Mouse (Mus musculus) liver, adult 2 months (tissue): ENCODE measurements at regions not wholly inside any gene's neighbourhood (a gene's known extent, or its start where the extent isn't known, plus 50 kb on each side); places are given as distances from the start of the nearest gene placed in this dataset.

Experiments used
- DNase-seq: peaks from one replicate; pipeline ENCODE4 v3.0.0-alpha.2; 2011; ENCODE audit warnings: low read depth, low spot score; ENCODE audit errors: extremely low read depth
- H3K27ac ChIP-seq: fragments of 200-500 bp; replicated peaks from 2 replicates; pipeline ENCODE4 v1.5.1; 2012; ENCODE audit warnings: low read depth, mild to moderate bottlenecking, control low read depth, inconsistent platforms, low read length; ENCODE audit not compliant: insufficient read depth
- H3K27me3 ChIP-seq: fragments of 200-500 bp; 2 replicates; pipeline ENCODE4 v1.6.1; 2012; ENCODE audit warnings: mild to moderate bottlenecking, moderate library complexity, low read length, inconsistent platforms; ENCODE audit not compliant: control insufficient read depth, insufficient read depth
- H3K36me3 ChIP-seq: fragments of 200-500 bp; 2 replicates; pipeline ENCODE4 v1.6.1; 2012; ENCODE audit warnings: low read length, inconsistent platforms; ENCODE audit not compliant: control insufficient read depth, insufficient read depth
- H3K4me1 ChIP-seq: fragments of 200-500 bp; 2 replicates; pipeline ENCODE4 v1.6.1; 2011; ENCODE audit warnings: low read length; ENCODE audit not compliant: control insufficient read depth, insufficient read depth
- H3K4me3 ChIP-seq: fragments of 200-500 bp; 2 replicates; pipeline ENCODE4 v1.5.1; 2011; ENCODE audit warnings: low read depth, mild to moderate bottlenecking, control low read depth, low read length, moderate library complexity; ENCODE audit not compliant: insufficient read depth
- H3K79me2 ChIP-seq: fragments of 200-500 bp; 2 replicates; pipeline ENCODE4 v1.6.1; 2012; ENCODE audit warnings: inconsistent platforms, mild to moderate bottlenecking, low read length, moderate library complexity; ENCODE audit not compliant: control insufficient read depth, insufficient read depth
- H3K9ac ChIP-seq: fragments of 200-500 bp; 2 replicates; pipeline ENCODE4 v1.6.1; 2012; ENCODE audit warnings: low read depth, mild to moderate bottlenecking, control low read depth, inconsistent platforms, low read length
- CTCF ChIP-seq: fragments of 200-500 bp; IDR thresholded peaks from 2 replicates; pipeline ENCODE4 v1.5.1; 2011; ENCODE audit warnings: low read depth, low read length, control low read depth
- POLR2A ChIP-seq: fragments of 200-500 bp; IDR thresholded peaks from 2 replicates; pipeline ENCODE4 v1.6.1; 2011; ENCODE audit warnings: low read length, control low read depth; ENCODE audit not compliant: insufficient read depth; ENCODE audit errors: extremely low read depth
- WGBS: fragments of 180-500 bp; shearing (Covaris S2); methylation state at CpG from one replicate; pipeline ENCODE4 v1.1.7; 2018; 5-methylcytosine and 5-hydroxymethylcytosine counted together

DNA sequence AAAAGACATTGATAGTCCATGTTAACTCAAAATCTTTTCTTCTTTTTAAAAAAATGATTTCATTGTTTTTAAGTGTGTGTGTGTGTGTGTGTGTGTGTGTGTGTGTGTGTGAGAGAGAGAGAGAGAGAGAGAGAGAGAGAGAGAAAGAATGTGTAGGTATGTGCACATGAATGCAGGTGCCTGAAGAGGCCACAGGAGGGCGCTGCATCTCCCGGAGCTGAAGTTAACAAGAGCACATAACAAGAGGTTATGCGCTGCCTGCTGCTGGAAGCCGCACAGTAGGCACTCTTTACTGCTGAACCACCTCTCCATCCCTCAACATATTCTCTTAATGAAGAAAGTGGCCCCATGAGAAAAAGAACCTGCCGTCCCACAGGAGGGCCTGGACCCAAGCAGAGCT lies 172.6 kb upstream of the Kazn start:
- Histone ChIP-seq H3K79me2 (no peaks in the 10 kb centered on the region), H3K27ac (no peak overlapping the region), H3K4me1 (no peaks in the 10 kb centered on the region), H3K36me3 (no peaks in the 10 kb centered on the region), H3K27me3 (no peaks in the 10 kb centered on the region), H3K9ac (no peak overlapping the region), H3K4me3 (no peak overlapping the region)
- 90% methylated on average over 5 of the region's 5 CpGs for WGBS
- no peak for DNase-seq
- TF ChIP-seq POLR2A, result no peak
- TF ChIP-seq CTCF, result peak; percentile 15; the same call in 1 of the 2 replicates

DNA sequence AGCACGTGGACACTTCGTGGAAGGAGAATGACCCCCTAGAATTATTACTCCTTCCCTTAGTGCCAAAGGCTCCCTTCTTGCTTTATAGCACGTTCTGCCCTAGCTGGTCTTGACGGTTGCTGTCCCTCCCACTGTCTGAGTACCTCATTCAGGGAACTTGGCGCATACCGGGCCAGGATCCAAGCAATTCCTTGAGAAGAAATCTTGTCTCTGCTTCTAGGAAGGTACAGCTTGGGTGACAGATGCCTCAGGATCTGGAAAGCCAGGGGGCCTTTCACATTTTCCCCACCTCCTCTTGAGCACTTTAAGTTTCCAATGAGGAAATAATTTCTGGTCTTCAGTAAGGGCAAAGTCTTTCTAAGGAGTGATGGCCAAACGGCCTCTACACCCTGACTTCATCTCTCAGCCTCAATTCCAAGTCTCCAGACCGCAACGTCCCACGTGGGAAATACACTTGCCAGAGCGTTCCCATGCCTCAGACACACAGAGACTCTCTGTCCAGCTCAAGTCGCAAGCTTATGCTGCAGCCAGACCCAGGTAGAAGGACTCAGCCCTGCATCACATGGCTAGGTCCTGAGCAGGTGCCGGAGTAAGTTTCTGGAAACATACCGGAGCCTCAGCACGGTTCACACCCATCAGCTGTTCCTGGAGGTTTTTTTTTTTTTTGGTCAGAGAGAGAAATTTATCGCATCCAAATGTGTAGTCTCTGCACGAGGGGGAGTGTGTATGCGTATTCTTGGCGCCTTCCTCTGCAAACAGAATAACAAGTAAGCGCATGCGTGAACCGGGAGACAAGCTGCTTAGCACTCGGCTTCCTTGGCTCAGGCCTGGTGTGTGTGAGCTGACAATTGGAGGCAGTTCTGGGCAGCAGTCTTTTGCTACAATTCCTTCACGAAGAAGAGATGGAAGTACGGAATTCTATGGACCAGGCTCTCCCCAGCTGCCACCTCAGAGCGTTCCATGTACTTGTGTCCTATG lies 171.7 kb upstream of the Kazn start:
- Histone ChIP-seq H3K27me3 (no peaks in the 10 kb centered on the region), H3K9ac (no peak overlapping the region), H3K4me1 (no peaks in the 10 kb centered on the region), H3K27ac (no peak overlapping the region), H3K79me2 (no peaks in the 10 kb centered on the region), H3K4me3 (no peak overlapping the region), H3K36me3 (no peaks in the 10 kb centered on the region)
- DNase-seq, result no peak
- TF ChIP-seq CTCF, result no peak
- no peak for TF ChIP-seq POLR2A
- WGBS, result 84% methylated on average over 26 of the region's 26 CpGs

DNA sequence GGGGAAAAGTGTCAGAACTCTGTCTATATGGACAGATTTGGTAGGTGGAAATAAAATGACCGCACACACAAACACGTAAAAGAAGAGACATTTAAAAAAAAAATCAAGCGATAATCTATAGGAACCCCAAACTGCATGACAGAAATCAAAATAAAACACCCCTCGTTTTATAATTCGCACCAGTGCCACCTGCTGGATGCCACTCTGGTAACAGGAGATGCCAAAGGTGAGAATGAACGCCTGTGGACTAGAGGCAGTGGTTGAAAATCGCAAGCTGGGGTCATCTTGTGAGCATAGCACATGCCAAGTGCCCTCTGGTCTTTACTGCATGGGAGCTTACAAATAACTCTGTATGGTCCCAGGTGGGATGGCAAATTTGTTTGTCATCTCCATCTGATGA lies 158.7 kb upstream of the Kazn start:
- no peak for DNase-seq
- WGBS, result 59% methylated on average over 7 of the region's 7 CpGs
- TF ChIP-seq CTCF (no peak), POLR2A (no peak)

DNA sequence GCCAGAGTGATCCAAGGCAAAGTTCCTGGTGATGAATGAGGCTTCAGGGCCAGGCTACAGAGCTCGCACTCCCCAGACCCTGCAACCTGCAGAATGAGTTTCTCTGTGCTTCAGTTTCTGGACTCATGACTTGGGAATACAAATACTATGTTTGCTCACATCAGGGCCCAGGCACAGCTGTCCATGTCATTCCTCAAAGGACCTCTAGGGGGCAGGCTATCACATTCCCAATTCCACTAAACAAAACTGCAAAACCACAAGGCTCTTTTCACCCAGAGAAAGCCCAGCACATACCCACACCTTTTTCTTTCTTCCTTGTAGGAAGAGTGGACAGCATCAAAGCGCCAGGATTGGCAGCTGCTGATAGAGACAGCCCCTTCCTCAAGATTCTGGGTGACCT lies 153.7 kb upstream of the Kazn start:
- WGBS, result 43% methylated on average over 2 of the region's 2 CpGs
- H3K36me3 ChIP-seq, result no peaks in the 10 kb centered on the region
- no peaks in the 10 kb centered on the region for H3K79me2 ChIP-seq
- H3K9ac ChIP-seq, result no peak overlapping the region
- no peak overlapping the region for H3K27ac ChIP-seq
- no peak overlapping the region for H3K4me3 ChIP-seq
- peak; percentile 9 for DNase-seq
- H3K27me3 ChIP-seq, result no peaks in the 10 kb centered on the region
- TF ChIP-seq CTCF (peak; percentile 62), POLR2A (no peak)
- H3K4me1 ChIP-seq, result no peaks in the 10 kb centered on the region

More for the DNA sequence above, 158.7 kb upstream of the Kazn start:
- H3K27me3 ChIP-seq, result no peaks in the 10 kb centered on the region
- no peak overlapping the region for H3K4me3 ChIP-seq
- H3K9ac ChIP-seq, result no peak overlapping the region
- no peaks in the 10 kb centered on the region for H3K4me1 ChIP-seq
- no peak overlapping the region for H3K27ac ChIP-seq
- no peaks in the 10 kb centered on the region for H3K79me2 ChIP-seq
- H3K36me3 ChIP-seq, result no peaks in the 10 kb centered on the region

DNA sequence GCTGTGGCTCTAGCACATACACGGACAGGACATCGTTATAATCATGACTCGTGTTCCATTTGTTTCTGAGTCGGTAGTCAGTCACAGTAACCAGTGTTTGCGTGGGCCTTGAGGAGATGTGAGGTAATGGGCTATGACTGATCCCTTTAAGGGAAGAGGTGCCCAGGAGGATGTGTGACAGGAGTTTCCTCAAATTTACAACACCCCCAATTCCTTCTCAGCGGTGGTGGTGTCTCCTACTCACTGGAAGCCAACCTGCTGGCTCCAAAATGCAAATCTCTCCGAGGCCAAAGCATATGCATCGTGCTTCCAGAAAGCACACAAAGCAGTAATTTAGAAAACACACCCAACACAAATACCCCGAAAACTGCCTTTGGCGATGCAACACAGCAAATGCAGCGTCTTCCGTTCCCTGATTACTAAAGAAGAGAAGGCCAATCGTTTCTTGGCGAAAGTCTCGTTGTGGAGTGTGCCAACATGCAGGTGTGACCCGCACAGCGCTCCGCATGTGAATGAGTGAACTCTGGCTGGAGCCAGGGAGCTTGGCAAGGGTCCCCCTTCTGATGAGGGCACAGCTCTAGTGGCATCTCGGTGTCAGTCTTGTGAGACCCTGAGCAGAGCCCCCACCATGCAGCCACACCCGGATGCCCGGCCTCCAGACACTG lies 151.5 kb upstream of the Kazn start:
- no peak overlapping the region for H3K9ac ChIP-seq
- no peaks in the 10 kb centered on the region for H3K4me1 ChIP-seq
- TF ChIP-seq CTCF (no peak), POLR2A (no peak)
- H3K27ac ChIP-seq, result no peak overlapping the region
- H3K4me3 ChIP-seq, result no peak overlapping the region
- no peaks in the 10 kb centered on the region for H3K79me2 ChIP-seq
- H3K36me3 ChIP-seq, result no peaks in the 10 kb centered on the region
- 88% methylated on average over 21 of the region's 21 CpGs for WGBS
- DNase-seq, result no peak
- H3K27me3 ChIP-seq, result no peaks in the 10 kb centered on the region
